Mouse (Mus musculus) spleen, adult 2 months (tissue): Measurements from ENCODE around the gene Mcrs1.

ENCODE experiments used
- CTCF ChIP-seq: fragments of 200-500 bp; IDR thresholded peaks from 2 replicates; pipeline ENCODE4 v1.5.1; 2011; ENCODE audit warnings: mild to moderate bottlenecking, inconsistent platforms; ENCODE audit not compliant: insufficient read depth, insufficient read length, insufficient replicate concordance; ENCODE audit errors: extremely low read depth
- POLR2A ChIP-seq: fragments of 200-500 bp; IDR thresholded peaks from 2 replicates; pipeline ENCODE4 v1.6.1; 2011; ENCODE audit warnings: low read depth, low read length, inconsistent platforms

GRCm38 (mm10) chr15:99252381-99253174 lies 817 bp upstream of the Mcrs1 start:
- TF ChIP-seq CTCF, result no peak
- TF ChIP-seq POLR2A, result no peak
